Mouse (Mus musculus) adrenal gland (tissue): Measurements from ENCODE around the gene Trim72.

Source experiments
- intact Hi-C: fragments of 180-260 bp; cut with DNase I; formaldehyde crosslinking; loops from one replicate; pipeline ENCODE4 v1.15.1; 2025
- long read RNA-seq, 2 experiments: library from polyadenylated mRNA; unstranded; transcript quantifications; one replicate each; pipeline ENCODE4 v2.0.0; 2020; ENCODE audit warnings: borderline replicate concordance in 1 of 2; ENCODE audit not compliant: insufficient replicate concordance in 1 of 2

The Trim72 gene
- long read RNA-seq, experiment 1, result 0 reads
- long read RNA-seq, experiment 2, result 0 reads

- intact Hi-C loops, result no loop called here
Observed at GRCm38 (mm10) chr7:128003688-128004087, at the start of gene Trim72. Gene Trim72 (plus strand): TSS chr7:128003949.

DNA sequence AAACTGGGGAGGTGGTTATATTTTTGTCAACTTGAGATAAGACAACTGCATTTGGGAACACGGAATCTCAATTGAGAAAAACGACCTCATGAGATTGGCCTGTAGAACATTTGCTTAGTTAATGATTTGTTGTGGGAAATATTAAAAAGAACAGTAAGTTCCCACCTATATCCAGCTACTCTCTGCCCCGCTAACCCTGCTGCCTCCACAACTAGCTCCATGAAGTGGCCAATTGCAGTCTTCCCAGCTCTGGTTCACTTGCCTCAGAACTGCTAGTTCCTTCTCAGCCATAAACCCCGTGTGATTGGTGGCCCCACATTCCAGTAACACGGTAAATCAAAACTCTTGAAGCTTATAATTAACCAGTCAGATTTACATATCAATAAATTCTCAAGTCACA, 44.4 kb upstream of the Trim72 start:
- intact Hi-C loops, result no loop called here

DNA sequence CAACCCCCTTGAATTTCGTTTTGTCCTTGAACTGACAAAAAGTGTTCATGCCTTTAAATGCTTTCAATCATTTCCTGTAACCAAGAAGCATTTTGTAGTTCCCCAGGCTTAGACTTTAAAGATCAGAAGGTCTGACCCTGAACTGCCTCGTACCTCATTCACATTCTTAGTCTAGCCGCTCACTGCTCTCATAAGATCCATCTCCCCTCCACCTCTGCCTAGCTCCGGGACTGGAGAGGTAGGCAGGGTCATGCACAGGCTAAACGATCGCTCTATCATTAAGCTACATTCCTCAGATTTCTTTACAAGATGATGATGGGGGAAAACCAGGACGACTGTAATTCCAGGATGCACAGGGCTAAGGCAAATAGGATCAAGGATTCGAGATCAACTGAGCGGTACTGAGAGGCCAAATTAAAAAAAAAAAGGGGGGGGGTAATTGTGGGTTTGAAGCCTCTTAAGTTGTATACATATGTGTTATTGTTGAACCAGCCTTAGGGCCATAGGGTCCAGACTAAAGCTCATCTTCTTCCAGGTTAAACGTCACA, 37.3 kb upstream of the Trim72 start:
- intact Hi-C loops, result no loop called here

- intact Hi-C loops, result no loop called here
Observed at GRCm38 (mm10) chr7:127967004-127967921, 36.5 kb upstream of the Trim72 start, which contains the start of gene Fus. Gene Fus (plus strand): TSS chr7:127967457.

GRCm38 (mm10) chr7:127967922-127968828, 35.6 kb upstream of the Trim72 start:
- intact Hi-C loops, result no loop called here

DNA sequence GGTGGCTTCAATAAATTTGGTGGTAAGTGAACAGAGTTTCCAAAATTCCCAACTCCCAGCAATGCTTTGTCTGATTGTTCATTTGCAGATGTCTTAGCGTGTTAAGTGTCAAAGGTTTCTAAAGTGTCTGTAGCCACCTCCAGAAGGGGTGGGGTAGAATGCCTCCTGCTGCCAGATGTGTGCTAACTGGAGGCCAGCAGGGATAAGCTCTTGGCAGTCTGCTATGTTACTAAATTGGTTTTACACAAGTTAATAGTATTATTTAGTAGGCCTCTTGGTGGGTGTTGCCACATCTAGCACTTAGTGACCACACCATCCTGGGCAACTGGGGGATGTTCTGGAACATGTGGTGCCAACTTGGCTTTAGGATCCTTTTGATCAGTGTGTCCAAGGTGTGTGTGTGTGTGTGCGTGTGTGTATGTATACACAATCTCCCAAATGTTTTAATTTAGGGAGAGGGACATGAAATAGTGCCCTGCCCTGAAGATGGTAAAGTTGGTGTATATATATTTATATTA, 29.3 kb upstream of the Trim72 start:
- intact Hi-C loops, result no loop called here

- intact Hi-C loops, result no loop called here
Observed at GRCm38 (mm10) chr7:127978856-127979255, 24.9 kb upstream of the Trim72 start.

DNA sequence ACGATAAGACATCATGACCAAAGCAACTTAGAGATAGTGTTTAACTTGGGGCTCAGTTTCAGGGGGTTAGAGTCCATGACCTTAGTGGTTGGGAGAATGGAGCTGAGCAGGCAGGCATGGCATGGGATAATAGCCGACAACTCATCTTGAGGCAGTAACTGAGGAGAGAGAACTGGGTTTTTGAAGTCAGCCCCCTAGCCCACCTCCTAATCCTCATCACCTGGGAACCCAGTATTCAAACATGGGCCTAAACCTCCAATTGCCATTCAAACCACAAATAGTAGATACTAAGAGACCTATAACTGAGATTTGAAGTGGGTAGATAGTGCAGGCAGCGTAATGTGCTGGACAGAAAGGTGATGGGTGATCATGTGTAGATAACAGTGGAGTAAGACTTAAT, 23.1 kb upstream of the Trim72 start:
- intact Hi-C loops, result no loop called here

GRCm38 (mm10) chr7:127988904-127989303, 14.8 kb upstream of the Trim72 start:
- intact Hi-C loops, result no loop called here

DNA sequence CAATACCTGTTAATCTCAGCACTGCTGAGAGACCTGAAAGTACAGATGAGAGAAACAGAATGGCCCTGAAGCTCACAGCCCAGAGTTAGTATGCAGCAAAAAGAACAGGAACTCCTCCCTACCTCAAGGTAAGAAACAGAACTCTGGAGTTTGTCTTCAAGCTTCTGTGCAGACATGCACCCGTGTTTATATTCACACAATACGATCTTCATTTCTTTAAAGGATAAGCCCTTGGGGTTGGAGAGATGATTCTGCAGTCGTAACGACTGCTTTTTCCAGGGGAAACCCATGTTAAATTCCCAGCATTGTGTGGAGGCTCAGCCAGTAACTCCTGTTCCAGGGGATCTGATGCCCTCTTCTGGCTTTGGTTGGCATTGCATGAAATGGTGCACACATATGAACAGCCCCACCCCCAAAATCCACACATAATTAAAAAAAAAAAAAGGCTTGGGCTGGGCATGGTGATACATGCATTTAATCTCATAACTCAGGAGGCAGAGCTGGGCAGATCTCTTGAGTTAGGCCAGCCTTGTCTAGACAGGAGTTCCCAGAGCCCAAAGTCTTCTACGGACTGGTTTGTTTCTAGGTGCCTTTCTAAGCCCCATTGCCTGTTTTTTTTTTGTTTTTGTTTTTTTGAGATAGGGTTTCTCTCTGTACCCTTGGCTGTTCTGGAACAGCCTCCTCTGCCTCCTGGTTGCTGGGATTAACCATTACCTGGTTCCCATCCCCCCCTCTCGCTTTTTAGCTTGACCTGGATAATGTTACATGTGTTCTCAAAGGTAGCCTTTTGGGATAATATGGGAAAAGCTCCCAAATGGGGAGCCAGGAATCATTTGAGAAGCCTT, 11.9 kb upstream of the Trim72 start:
- intact Hi-C loops, result no loop called here

GRCm38 (mm10) chr7:127992488-127993340, 11.0 kb upstream of the Trim72 start:
- intact Hi-C loops, result no loop called here

DNA sequence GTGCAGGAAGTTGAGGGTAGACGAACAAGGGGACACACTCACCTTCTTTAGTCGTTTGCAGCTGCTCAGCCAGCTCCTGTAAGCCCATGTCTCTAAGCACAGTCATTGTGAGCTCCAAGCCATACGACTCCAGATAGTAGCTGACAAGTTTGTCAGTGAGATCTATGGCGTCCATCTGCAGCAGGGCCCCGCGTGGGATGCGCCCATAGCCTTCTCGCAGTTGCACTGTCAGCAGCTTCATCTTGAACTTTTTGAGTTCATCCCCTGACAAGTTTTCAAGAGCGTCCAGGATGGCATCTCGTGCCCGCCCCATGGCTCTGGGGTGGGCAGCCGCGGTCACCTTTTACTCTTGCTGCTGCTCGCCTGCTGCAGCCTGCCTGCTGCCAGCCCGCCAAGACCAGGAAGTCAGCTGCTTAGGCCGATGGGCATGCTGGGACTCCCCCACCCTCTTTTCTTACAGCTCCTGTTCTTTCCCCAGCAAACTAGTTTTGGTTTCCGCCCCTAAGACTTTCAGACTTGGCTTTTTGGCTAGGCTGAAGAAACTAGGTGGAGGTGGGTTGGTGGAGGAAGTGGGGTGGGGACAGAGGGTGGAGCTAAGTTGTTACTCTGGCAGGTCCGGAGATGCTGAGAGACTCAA, 10.3 kb upstream of the Trim72 start, which contains the start of gene Pycard:
Gene Pycard, minus strand, starts transcription at position 527 of the 637 bp plus-strand sequence.
- intact Hi-C loops, result no loop called here

DNA sequence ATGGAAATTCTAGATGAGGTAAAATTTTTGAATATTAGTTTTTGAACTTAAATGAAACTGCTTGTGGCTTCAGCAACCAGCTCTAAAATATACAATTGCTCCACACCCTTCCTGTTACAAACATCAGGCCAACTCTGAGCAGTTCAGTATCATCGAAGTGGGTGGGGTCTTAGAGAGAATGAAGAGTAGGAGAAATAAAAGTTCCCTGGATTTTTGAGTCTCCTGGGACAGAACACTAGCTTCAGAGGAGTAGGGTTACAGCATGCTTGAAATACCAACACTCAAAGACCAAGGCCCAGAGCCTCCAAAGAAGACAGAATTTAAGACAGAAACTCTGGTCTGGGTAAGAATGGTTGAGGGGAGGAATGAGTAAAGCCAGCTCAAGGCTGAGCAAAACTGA, 4.3 kb upstream of the Trim72 start:
- intact Hi-C loops, result no loop called here

DNA sequence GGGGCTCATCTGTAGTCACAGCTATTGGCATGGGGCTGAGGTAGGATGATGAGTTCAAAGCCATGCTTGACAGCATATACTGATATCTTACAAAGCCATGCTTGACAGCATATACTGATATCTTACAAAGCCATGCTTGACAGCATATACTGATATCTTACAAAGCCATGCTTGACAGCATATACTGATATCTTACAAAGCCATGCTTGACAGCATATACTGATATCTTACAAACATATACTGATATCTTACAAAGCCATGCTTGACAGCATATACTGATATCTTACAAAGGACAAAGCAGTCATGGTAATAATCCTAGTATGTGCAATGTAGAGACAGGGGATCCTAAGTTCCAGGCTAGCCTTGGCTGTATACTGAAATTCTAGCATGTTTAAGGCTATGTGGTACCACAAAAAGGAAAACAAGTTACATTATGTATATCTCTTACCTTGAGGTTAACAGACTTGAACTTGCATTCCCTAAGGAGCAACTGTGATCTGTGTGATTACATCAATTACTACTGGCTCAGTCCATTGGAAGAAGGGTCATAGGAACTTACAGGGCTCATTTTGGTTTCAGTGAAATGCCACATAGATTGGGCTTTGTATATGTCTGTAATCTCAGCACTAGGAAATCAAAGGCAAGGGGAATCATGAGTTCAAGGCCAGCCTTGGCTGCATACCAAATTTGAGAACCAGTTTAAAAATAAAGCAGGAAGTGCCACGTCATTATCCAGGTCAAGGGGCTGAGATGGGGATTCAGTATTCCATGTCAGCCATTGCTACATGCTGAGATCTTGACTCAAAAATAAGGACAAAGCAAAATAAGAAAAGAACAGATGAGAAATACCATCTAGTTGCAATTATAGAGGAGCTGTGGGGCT, 3.4 kb upstream of the Trim72 start:
- intact Hi-C loops, result no loop called here

DNA sequence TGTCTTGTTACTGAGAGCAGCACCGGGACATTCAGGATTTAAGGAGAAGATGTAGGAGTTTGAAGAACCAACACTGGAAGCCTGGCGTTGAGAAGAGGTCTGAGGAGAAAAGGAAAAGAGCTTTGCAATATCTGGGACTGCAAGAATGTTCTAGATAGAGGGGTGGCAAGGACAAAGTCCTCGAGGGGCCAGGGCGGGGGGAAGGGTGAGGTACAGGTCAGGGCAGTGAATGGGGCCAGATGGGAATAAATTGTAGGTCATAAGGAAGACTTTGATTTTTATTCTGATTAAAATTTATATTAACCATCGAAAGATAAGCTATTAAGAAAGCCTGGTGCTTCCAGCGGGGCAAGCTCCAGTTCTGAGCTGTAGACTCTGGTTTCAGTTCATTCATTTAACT, 651 bp upstream of the Trim72 start:
- intact Hi-C loops, result no loop called here

DNA sequence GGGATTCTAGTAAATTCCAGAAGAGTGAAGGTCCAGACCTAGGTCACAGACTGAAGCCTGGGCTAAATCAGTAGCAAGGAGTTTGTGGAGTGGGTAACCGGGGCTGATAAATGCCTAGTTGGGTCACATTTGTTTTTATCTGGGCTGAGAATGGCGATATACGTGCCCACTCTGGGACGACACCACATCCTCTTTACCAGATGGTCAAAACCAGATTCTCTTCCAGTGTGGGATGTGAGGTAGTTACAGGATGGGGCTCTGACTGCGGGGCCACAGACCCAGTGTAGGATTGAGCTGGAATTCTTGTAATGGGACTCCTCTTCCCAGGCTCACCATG, 369 bp downstream of the Trim72 start:
- intact Hi-C loops, result no loop called here

GRCm38 (mm10) chr7:128004487-128005362, 976 bp downstream of the Trim72 start:
- intact Hi-C loops, result no loop called here
